Mouse (Mus musculus) neural tube, embryonic 11.5 days (tissue): ENCODE measurements around the gene Ninj2. TPM values are rescaled to one million over a fixed set of nuclear protein-coding genes. Genes with fewer than 3 reads are reported as not detected.
A peak's percentile ranks its signal among the peaks of the same experiment; 100 is the strongest.

Source experiments
- ATAC-seq: fragments of 200-750 bp; cut with Nextera tagmentation; 2 replicates; pipeline ENCODE4 v1.8.0; 2017; ENCODE audit warnings: moderate number of reproducible peaks, mild to moderate bottlenecking, moderate TSS enrichment, moderate library complexity; ENCODE audit not compliant: insufficient read depth, low FRiP score, low TSS enrichment
- DNase-seq: peaks from one replicate; pipeline ENCODE4 v3.0.0-alpha.2; 2015; ENCODE audit warnings: low spot score
- H3K27ac ChIP-seq: fragments of 300-500 bp; sonication (generic); 2 replicates; pipeline ENCODE4 v1.5.1; 2014; ENCODE audit warnings: low read depth, mild to moderate bottlenecking, low read length
- H3K27me3 ChIP-seq: fragments of 300-500 bp; sonication (generic); 2 replicates; pipeline ENCODE4 v1.6.1; 2014; ENCODE audit warnings: mild to moderate bottlenecking, low read length, mixed read lengths; ENCODE audit not compliant: control insufficient read depth, insufficient read depth
- H3K36me3 ChIP-seq: fragments of 300-500 bp; sonication (generic); 2 replicates; pipeline ENCODE4 v1.6.1; 2014; ENCODE audit warnings: mild to moderate bottlenecking, low read length, moderate library complexity, mixed read lengths; ENCODE audit not compliant: control insufficient read depth, insufficient read depth
- H3K4me1 ChIP-seq: fragments of 300-500 bp; sonication (generic); 2 replicates; pipeline ENCODE4 v1.6.1; 2014; ENCODE audit warnings: low read length, mixed read lengths; ENCODE audit not compliant: control insufficient read depth, insufficient read depth
- H3K4me2 ChIP-seq: fragments of 300-500 bp; sonication (generic); 2 replicates; pipeline ENCODE4 v1.6.1; 2014; ENCODE audit warnings: low read depth, mild to moderate bottlenecking, moderate library complexity
- H3K4me3 ChIP-seq: fragments of 300-500 bp; sonication (generic); 2 replicates; pipeline ENCODE4 v1.5.1; 2014; ENCODE audit warnings: low read depth, low read length
- H3K9ac ChIP-seq: fragments of 300-500 bp; sonication (generic); 2 replicates; pipeline ENCODE4 v1.6.1; 2014; ENCODE audit warnings: mild to moderate bottlenecking, low read length
- H3K9me3 ChIP-seq: fragments of 300-500 bp; sonication (generic); 2 replicates; pipeline ENCODE4 v1.6.1; 2016; ENCODE audit warnings: low read length; ENCODE audit not compliant: control insufficient read depth
- WGBS: fragments of 180-500 bp; shearing (Covaris S2); extraction: QIAGEN DNeasy Blood & Tissue Kit; methylation state at CpG from one replicate; pipeline ENCODE4 v1.1.7; 2014; 5-methylcytosine and 5-hydroxymethylcytosine counted together
- polyA plus RNA-seq: library from polyadenylated mRNA; unstranded; fragments of >200 nt; fragmentation: Nextera tagmentation; extraction: Ambion mirVana; gene quantifications from 2 replicates; pipeline ENCODE4 v1.2.1, GENCODE M21; 2014

Gene Ninj2
- polyA plus RNA-seq, 1 experiment from 2014 or later, result not detected

DNA sequence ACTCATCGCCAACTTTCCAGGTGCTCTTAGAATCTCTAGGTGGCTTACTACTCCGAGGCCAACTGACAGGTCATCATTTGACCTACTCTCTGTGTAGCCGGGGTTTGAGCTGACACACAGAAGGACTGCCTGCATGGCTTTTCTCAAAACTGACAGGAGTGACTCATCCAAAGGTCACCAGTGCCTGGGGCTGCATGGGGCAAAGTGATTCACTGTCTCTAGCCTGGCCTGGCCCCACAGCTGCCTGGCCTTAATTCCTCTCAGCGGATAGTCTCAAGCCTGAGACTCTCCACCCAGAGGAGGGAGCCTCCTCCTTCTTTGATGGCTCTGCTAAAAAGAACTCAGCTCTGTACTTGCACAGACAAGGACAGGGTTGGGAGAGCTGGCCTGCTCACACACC is 97.8 kb downstream of the Ninj2 start:
- Histone ChIP-seq H3K36me3 (no peaks in the 10 kb centered on the region), H3K27me3 (no peaks in the 10 kb centered on the region), H3K4me1 (no peaks in the 10 kb centered on the region), H3K4me3 (no peak overlapping the region), H3K4me2 (no peak overlapping the region), H3K9me3 (no peaks in the 10 kb centered on the region), H3K9ac (no peak overlapping the region), H3K27ac (no peak overlapping the region)
- 82% methylated on average over 4 of the region's 4 CpGs for WGBS
- ATAC-seq (no peak), DNase-seq (no peak)

DNA sequence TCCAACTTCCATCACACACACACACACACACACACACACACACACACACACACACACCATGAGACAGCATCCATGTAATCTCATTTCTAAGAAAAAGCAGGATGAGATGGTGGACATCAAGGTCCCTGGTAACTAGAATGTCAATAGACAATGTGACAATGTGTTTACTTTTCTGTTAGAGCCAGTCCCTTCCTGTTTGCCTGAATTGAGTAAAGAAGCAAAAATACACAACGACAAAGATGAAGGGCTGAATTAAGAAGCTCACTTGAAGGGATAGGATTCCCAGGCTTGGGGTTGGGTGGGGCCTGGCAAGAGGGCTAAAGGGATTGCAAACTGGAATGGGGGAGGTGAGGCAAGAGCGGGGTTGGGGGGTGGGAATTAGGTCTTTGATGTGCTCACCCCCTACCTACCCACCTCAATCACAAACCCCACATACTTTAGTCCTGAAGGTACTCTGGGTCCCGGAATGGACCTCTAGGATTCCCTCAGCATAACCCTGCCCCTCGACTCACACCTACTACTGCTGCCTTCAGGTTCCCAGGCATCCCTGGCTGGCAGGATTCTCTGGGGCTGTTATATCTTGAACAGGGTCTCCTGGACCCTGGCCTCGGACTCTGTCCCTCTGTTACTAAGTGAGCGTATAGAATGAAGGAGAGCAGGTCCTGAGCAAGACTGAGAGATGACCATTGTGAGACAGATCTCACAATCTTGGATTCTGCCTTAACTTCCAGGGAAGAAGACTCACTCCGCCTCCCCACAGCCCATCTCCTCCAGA is 98.4 kb downstream of the Ninj2 start:
- WGBS, result 50% methylated on average over 7 of the region's 7 CpGs
- H3K27me3 ChIP-seq, result no peaks in the 10 kb centered on the region
- no peak overlapping the region for H3K27ac ChIP-seq
- ATAC-seq (no peak), DNase-seq (no peak)
- no peak overlapping the region for H3K4me2 ChIP-seq
- H3K4me1 ChIP-seq, result no peaks in the 10 kb centered on the region
- no peaks in the 10 kb centered on the region for H3K9me3 ChIP-seq
- no peak overlapping the region for H3K9ac ChIP-seq
- no peak overlapping the region for H3K4me3 ChIP-seq
- H3K36me3 ChIP-seq, result no peaks in the 10 kb centered on the region

DNA sequence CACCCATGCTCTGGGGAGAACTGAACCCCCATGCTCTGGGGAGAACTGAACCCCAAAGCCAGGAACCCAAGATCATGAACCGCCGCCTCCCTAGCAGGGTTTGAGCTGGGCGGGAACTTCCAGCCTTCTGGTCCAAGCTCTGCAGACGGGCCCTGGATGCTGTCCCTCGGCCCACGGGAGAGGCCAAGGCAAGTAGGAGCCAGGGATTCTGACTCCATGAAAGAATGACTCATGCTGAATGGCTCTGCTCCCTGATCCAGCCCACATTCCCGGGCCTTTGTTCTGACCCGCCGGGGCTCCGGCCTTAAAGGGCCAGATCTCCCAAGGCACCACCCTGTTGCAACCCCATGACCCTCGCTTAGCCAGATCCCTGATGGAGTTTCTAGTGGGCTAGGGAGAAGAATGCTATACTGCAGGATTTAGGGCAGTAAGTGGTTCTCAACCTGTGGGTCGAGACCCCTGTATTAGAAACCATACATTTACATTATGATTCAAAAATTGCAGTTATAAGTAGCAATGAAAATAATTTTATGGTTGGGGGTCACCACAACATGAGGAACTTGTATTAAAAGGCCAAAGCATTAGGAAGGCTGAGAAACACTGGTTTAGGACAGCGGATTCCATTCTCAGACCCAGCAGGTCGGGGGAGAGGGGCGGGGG is 99.2 kb downstream of the Ninj2 start:
- no peak overlapping the region for H3K4me2 ChIP-seq
- 11% methylated on average over 15 of the region's 15 CpGs for WGBS
- no peak overlapping the region for H3K4me3 ChIP-seq
- no peak for ATAC-seq
- H3K27ac ChIP-seq, result no peak overlapping the region
- no peaks in the 10 kb centered on the region for H3K36me3 ChIP-seq
- no peaks in the 10 kb centered on the region for H3K27me3 ChIP-seq
- H3K9me3 ChIP-seq, result no peaks in the 10 kb centered on the region
- peak; percentile 32 for DNase-seq
- no peak overlapping the region for H3K9ac ChIP-seq
- H3K4me1 ChIP-seq, result no peaks in the 10 kb centered on the region

DNA sequence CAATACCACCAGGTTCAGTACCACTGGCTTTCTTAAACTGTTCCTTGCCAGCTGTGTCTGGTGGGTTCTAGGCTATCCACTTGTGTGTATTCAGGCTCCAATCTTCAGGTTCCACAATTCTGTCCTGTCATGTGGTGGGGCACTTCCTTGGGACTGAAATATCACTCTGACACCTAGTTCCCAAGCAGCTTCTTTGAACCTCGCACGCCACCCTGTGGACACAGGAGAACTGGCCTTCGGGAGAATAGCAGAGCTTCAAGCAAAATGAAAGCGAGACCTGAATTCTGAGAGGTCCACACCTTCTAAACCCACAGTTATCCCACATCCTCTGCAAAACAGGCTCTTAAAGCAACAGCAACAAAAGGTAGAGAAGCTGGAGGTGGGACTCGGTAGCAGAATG is 100.0 kb downstream of the Ninj2 start:
- H3K9ac ChIP-seq, result no peak overlapping the region
- ATAC-seq (no peak), DNase-seq (peak; percentile 77)
- no peaks in the 10 kb centered on the region for H3K4me1 ChIP-seq
- no peaks in the 10 kb centered on the region for H3K27me3 ChIP-seq
- no peak overlapping the region for H3K27ac ChIP-seq
- no peak overlapping the region for H3K4me3 ChIP-seq
- 26% methylated on average over 5 of the region's 5 CpGs for WGBS
- no peaks in the 10 kb centered on the region for H3K9me3 ChIP-seq
- no peaks in the 10 kb centered on the region for H3K36me3 ChIP-seq
- no peak overlapping the region for H3K4me2 ChIP-seq

DNA sequence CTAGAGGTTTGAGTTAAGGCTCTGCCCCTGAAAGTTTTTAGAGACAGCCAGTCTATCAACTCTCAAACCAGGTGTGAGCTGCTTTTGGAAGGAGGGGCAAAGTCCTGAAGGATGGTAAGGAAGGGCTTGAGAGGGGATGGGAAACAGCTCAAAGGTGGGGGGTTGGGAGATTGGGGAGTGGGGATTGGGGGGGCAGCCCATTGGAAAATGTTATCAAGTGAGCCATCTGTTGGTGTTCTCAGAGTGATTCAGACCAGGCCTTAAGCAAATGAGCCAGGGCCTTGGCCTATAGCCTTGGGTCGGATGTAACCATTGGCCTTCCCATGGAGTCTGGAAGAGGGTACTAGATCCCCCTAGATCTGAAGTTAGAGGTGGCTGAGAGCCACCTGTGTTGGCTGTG is 100.6 kb downstream of the Ninj2 start:
- no peaks in the 10 kb centered on the region for H3K9me3 ChIP-seq
- no peak overlapping the region for H3K27ac ChIP-seq
- H3K9ac ChIP-seq, result no peak overlapping the region
- ATAC-seq (no peak), DNase-seq (no peak)
- no peak overlapping the region for H3K4me3 ChIP-seq
- no peak overlapping the region for H3K4me2 ChIP-seq
- no peaks in the 10 kb centered on the region for H3K36me3 ChIP-seq
- H3K4me1 ChIP-seq, result no peaks in the 10 kb centered on the region
- H3K27me3 ChIP-seq, result no peaks in the 10 kb centered on the region
- WGBS, result 85% methylated on average over 1 of the region's 1 CpGs

DNA sequence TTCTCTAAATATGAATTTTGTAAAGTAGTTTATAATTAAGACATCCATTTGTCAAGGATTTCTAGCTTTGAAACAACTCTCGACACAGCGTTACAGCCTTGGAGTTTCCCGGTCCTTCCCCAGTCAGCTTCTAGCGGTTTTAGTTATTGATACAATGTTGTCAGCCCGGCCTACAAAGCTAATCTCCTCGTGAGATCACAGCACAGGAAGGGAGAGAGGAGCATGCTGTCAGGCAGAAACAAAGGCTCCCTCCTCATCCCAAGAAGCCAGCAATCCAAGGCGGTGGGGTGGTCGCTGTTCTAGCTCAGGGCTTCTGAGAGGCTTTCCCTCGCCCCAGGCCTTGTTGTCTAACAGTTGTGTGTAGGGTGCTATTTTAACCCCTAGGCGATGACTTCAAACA is 101.2 kb downstream of the Ninj2 start:
- DNase-seq (no peak), ATAC-seq (no peak)
- H3K9me3 ChIP-seq, result no peaks in the 10 kb centered on the region
- H3K4me2 ChIP-seq, result no peak overlapping the region
- no peak overlapping the region for H3K4me3 ChIP-seq
- H3K27me3 ChIP-seq, result no peaks in the 10 kb centered on the region
- WGBS, result 45% methylated on average over 10 of the region's 10 CpGs
- H3K4me1 ChIP-seq, result no peaks in the 10 kb centered on the region
- H3K36me3 ChIP-seq, result no peaks in the 10 kb centered on the region
- no peak overlapping the region for H3K27ac ChIP-seq
- H3K9ac ChIP-seq, result no peak overlapping the region

DNA sequence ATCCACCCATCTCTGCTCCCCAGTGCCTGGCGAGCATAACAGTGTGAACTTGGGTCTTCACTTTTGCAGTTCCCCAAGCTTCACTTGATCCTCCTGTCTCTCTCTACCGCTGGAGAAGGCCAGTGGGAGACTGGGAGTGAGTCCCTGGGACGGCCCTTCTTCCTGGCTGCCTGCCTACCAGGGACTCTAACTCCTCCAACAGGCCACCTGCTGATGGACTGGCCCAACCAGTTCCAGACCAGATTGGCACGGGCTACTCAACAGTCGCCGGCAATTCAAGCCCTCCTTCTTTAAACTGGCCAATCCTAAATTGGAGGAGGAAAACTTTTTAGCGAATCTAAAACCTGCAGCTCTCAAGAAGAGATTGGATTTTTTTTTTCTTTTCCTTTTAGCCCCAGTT is 101.8 kb downstream of the Ninj2 start:
- Histone ChIP-seq H3K9ac (no peak overlapping the region), H3K27ac (no peak overlapping the region), H3K9me3 (no peaks in the 10 kb centered on the region), H3K36me3 (no peaks in the 10 kb centered on the region), H3K4me1 (no peaks in the 10 kb centered on the region), H3K4me3 (no peak overlapping the region), H3K4me2 (no peak overlapping the region), H3K27me3 (no peaks in the 10 kb centered on the region)
- DNase-seq (no peak), ATAC-seq (no peak)
- 21% methylated on average over 7 of the region's 7 CpGs for WGBS

DNA sequence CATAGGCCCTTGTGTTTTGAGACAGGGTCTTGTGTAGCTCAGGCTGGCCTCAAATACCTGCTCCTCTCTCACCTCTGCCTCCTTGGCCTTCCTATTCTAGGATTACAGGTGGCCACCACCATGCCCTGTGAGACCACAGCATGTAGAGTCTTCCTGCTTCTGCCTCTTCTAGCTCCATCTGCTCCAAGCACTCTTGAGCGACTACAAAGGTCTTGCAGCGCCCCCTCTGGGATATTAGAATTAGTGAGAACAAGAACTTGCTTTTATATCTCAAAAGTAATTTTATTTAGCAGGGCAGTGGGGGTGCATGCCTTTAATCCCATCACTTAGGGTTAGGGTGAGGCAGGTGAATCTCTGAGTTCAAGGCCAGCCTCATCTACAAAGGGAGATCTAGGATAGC is 103.7 kb downstream of the Ninj2 start:
- no peak for ATAC-seq
- no peak overlapping the region for H3K4me2 ChIP-seq
- no peaks in the 10 kb centered on the region for H3K4me1 ChIP-seq
- peak; percentile 33 for DNase-seq
- no peak overlapping the region for H3K9ac ChIP-seq
- H3K36me3 ChIP-seq, result no peaks in the 10 kb centered on the region
- no peaks in the 10 kb centered on the region for H3K9me3 ChIP-seq
- 52% methylated on average over 2 of the region's 2 CpGs for WGBS
- no peaks in the 10 kb centered on the region for H3K27me3 ChIP-seq
- H3K4me3 ChIP-seq, result no peak overlapping the region
- H3K27ac ChIP-seq, result no peak overlapping the region

DNA sequence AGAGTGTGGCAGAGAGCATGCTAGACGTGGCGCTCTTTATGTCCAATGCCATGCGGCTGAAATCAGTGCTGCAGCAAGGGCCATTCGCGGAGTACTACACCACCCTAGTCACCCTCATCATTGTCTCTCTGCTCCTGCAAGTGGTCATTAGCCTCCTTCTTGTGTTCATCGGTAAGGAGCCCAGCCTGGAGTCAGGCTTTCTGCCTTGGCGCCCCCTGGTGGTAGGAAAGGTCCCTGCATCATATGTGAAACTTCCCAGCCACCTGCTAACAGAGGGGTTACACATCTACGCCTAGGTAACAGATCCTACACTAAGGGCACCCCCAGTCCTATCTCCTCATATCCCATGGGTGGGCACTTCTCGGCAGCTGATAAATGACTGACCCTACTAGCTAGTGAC is 104.8 kb downstream of the Ninj2 start:
- Histone ChIP-seq H3K4me2 (no peak overlapping the region), H3K27ac (no peak overlapping the region), H3K4me1 (peaks cover 10% of the 10 kb centered on the region), H3K4me3 (no peak overlapping the region), H3K27me3 (no peaks in the 10 kb centered on the region), H3K9me3 (no peaks in the 10 kb centered on the region), H3K9ac (no peak overlapping the region), H3K36me3 (no peaks in the 10 kb centered on the region)
- 39% methylated on average over 9 of the region's 9 CpGs for WGBS
- no peak for ATAC-seq
- peak; percentile 77 for DNase-seq
